Mouse (Mus musculus): ENCODE data around the gene Fbxo2. TPM values are rescaled to one million over a fixed set of nuclear protein-coding genes. Genes with fewer than 3 reads are reported as not detected.

Fbxo2 gene
- polyA plus RNA-seq, 1 experiment: 0.55 TPM

- WGBS: 91% methylated on average over 4 of the region's 4 CpGs
- H3K36me3 ChIP-seq (ENCODE audit: control insufficient read depth, insufficient read depth, low read length): no peaks in the 10 kb centered on the region; the same call in 1 of the 2 replicates
These were observed 6.4 kb upstream of the Fbxo2 start for GRCm38 (mm10) chr4:148154006-148154405.

GRCm38 (mm10) chr4:148154982-148155381 lies 5.4 kb upstream of the Fbxo2 start:
- H3K27me3 ChIP-seq (ENCODE audit: control insufficient read depth, insufficient read depth, low read length): no peaks in the 10 kb centered on the region; the same call in 1 of the 2 replicates
- no peak overlapping the region for H3K4me3 ChIP-seq (ENCODE audit: low read depth, low read length)
- TF ChIP-seq CTCF (IDR thresholded peaks at IDR 0.05; ENCODE audit: extremely low read depth, insufficient read length, insufficient replicate concordance, low read depth, low read length) (no peak), POLR2A (IDR thresholded peaks at IDR 0.05; ENCODE audit: low read depth, low read length) (no peak)
- 57% methylated on average over 3 of the region's 3 CpGs for WGBS
- H3K36me3 ChIP-seq (ENCODE audit: control insufficient read depth, insufficient read depth, low read length): no peaks in the 10 kb centered on the region; the same call in 1 of the 2 replicates
- H3K4me1 ChIP-seq (ENCODE audit: control insufficient read depth, insufficient read depth, insufficient read length, low read length): peaks cover 8% of the 10 kb centered on the region
- no peak overlapping the region for H3K27ac ChIP-seq (ENCODE audit: insufficient read depth, low read depth, low read length)

More at GRCm38 (mm10) chr4:148154006-148154405, 6.4 kb upstream of the Fbxo2 start:
- Histone ChIP-seq H3K4me1 (ENCODE audit: control insufficient read depth, insufficient read depth, insufficient read length, low read length) (peaks cover 8% of the 10 kb centered on the region), H3K27ac (ENCODE audit: insufficient read depth, low read depth, low read length) (no peak overlapping the region), H3K4me3 (ENCODE audit: low read depth, low read length) (no peak overlapping the region), H3K27me3 (ENCODE audit: control insufficient read depth, insufficient read depth, low read length) (no peaks in the 10 kb centered on the region)
- TF ChIP-seq POLR2A (IDR thresholded peaks at IDR 0.05; ENCODE audit: low read depth, low read length) (no peak), CTCF (IDR thresholded peaks at IDR 0.05; ENCODE audit: extremely low read depth, insufficient read length, insufficient replicate concordance, low read depth, low read length) (no peak)

GRCm38 (mm10) chr4:148158436-148159348 lies 1.7 kb upstream of the Fbxo2 start:
- TF ChIP-seq POLR2A (IDR thresholded peaks at IDR 0.05; ENCODE audit: low read depth, low read length): no peak
- no peak for TF ChIP-seq CTCF (IDR thresholded peaks at IDR 0.05; ENCODE audit: extremely low read depth, insufficient read length, insufficient replicate concordance, low read depth, low read length)
- Histone ChIP-seq H3K4me3 (ENCODE audit: low read depth, low read length) (peak overlapping the region; percentile 45), H3K4me1 (ENCODE audit: control insufficient read depth, insufficient read depth, insufficient read length, low read length) (peaks cover 6% of the 10 kb centered on the region; the same call in 1 of the 2 replicates), H3K27me3 (ENCODE audit: control insufficient read depth, insufficient read depth, low read length) (peaks cover 18% of the 10 kb centered on the region), H3K36me3 (ENCODE audit: control insufficient read depth, insufficient read depth, low read length) (no peaks in the 10 kb centered on the region; the same call in 1 of the 2 replicates), H3K27ac (ENCODE audit: insufficient read depth, low read depth, low read length) (no peak overlapping the region)
- 63% methylated on average over 27 of the region's 27 CpGs for WGBS

- H3K27ac ChIP-seq (ENCODE audit: insufficient read depth, low read depth, low read length): no peak overlapping the region
- peaks cover 15% of the 10 kb centered on the region; the same call in 1 of the 2 replicates for H3K4me1 ChIP-seq (ENCODE audit: control insufficient read depth, insufficient read depth, insufficient read length, low read length)
- TF ChIP-seq CTCF (IDR thresholded peaks at IDR 0.05; ENCODE audit: extremely low read depth, insufficient read length, insufficient replicate concordance, low read depth, low read length) (no peak), POLR2A (IDR thresholded peaks at IDR 0.05; ENCODE audit: low read depth, low read length) (no peak; the same call in 1 of the 2 replicates)
- no peaks in the 10 kb centered on the region; the same call in 1 of the 2 replicates for H3K36me3 ChIP-seq (ENCODE audit: control insufficient read depth, insufficient read depth, low read length)
- H3K4me3 ChIP-seq (ENCODE audit: low read depth, low read length): peak overlapping the region; percentile 74
- H3K27me3 ChIP-seq (ENCODE audit: control insufficient read depth, insufficient read depth, low read length): peaks cover 29% of the 10 kb centered on the region
- WGBS: under 1% methylated on average over 55 of the region's 55 CpGs
These were observed 631 bp upstream of the Fbxo2 start for GRCm38 (mm10) chr4:148159544-148160435.

- Histone ChIP-seq H3K4me3 (ENCODE audit: low read depth, low read length) (peak overlapping the region; percentile 34), H3K36me3 (ENCODE audit: control insufficient read depth, insufficient read depth, low read length) (no peaks in the 10 kb centered on the region), H3K27ac (ENCODE audit: insufficient read depth, low read depth, low read length) (no peak overlapping the region), H3K27me3 (ENCODE audit: control insufficient read depth, insufficient read depth, low read length) (peaks cover 44% of the 10 kb centered on the region), H3K4me1 (ENCODE audit: control insufficient read depth, insufficient read depth, insufficient read length, low read length) (peaks cover 11% of the 10 kb centered on the region; the same call in 1 of the 2 replicates)
- TF ChIP-seq CTCF (IDR thresholded peaks at IDR 0.05; ENCODE audit: extremely low read depth, insufficient read length, insufficient replicate concordance, low read depth, low read length) (peak; percentile 47), POLR2A (IDR thresholded peaks at IDR 0.05; ENCODE audit: low read depth, low read length) (no peak)
- WGBS: under 1% methylated on average over 29 of the region's 29 CpGs
These were observed 3.6 kb downstream of the Fbxo2 start for GRCm38 (mm10) chr4:148164002-148164439.

GRCm38 (mm10) chr4:148164461-148164860 lies 4.0 kb downstream of the Fbxo2 start:
- 4% methylated on average over 16 of the region's 16 CpGs for WGBS
- H3K27ac ChIP-seq (ENCODE audit: insufficient read depth, low read depth, low read length): no peak overlapping the region
- peaks cover 44% of the 10 kb centered on the region for H3K27me3 ChIP-seq (ENCODE audit: control insufficient read depth, insufficient read depth, low read length)
- peak overlapping the region; percentile 34 for H3K4me3 ChIP-seq (ENCODE audit: low read depth, low read length)
- no peaks in the 10 kb centered on the region for H3K36me3 ChIP-seq (ENCODE audit: control insufficient read depth, insufficient read depth, low read length)
- TF ChIP-seq CTCF (IDR thresholded peaks at IDR 0.05; ENCODE audit: extremely low read depth, insufficient read length, insufficient replicate concordance, low read depth, low read length) (no peak), POLR2A (IDR thresholded peaks at IDR 0.05; ENCODE audit: low read depth, low read length) (no peak)
- peaks cover 11% of the 10 kb centered on the region; the same call in 1 of the 2 replicates for H3K4me1 ChIP-seq (ENCODE audit: control insufficient read depth, insufficient read depth, insufficient read length, low read length)

All from small intestine, adult 2 months (tissue).